Comparison of ENCODE assay signal across 13 mouse cellular contexts in the genomic region with DNA sequence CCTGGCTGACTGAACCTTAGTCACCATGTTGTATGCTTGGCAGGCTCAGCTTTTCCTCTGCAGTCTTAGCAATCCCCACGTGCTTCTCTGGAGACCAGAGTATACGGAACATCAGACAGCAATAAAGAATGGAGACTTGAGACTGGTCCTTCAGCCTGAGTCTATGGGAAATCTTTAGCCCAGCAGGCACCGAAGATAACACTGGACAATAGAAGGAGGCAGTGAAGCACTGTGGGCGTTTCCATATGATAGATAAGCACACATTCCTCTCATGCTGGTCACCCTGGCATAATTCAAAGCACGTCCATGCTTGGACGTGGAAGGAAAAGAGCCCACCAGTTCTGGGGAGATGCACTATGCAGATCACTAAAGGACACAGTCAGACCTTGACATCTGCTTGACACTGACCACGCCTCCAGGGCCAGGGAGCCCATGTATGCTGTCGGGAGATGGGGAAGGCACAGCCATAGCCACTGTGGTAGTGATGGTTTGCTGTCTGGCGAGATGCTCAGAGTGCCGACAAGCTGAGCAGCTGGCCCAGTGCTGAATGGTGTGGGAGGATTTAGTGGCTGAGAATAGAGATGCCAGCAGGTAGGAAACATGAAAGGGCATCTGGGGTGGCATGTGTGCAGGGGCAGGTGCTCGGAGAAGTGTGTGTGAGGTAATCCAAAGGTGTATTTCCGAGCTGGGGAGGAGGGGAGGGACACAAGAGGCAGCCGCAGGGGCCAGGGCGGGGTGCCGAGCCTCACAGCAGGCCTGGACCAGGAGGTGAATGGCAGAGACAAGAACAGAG. TPM values are rescaled to one million over a fixed set of nuclear protein-coding genes. Genes with fewer than 3 reads are reported as not detected.
A peak's percentile ranks its signal among the peaks of the same experiment; 100 is the strongest.
DNase-seq lines count a peak whose midpoint lies in the region; ATAC-seq lines count a peak whose summit lies in the region.
"Had no signal": no experiment of that assay in that cellular context is flagged by ENCODE, and none has a peak within 500 bp of the region (broad histone marks: within the 10 kb centered on the region; RNA-seq: fewer than 3 reads in every experiment).

No protein-coding gene starts in this region.

- H3K9ac ChIP-seq in heart, embryonic 11.5 days (ENCODE audit: low read depth, low read length) = 0 out of 2 replicates have a peak overlapping the region, but pooled peaks have one; percentile 18
- no peak overlapping the region for H3K9ac ChIP-seq in intestine, embryonic 15.5 days
- H3K9ac ChIP-seq: embryonic facial prominence, embryonic 12.5 days had no signal

- peak; percentile 45; the same call in 1 of the 2 replicates for ATAC-seq in heart, embryonic 11.5 days (replicated peaks; ENCODE audit: insufficient number of reproducible peaks, low FRiP score, low TSS enrichment)
- ATAC-seq in megakaryocyte, adult 5-6 weeks (ENCODE audit: poor library complexity, severe bottlenecking) = no peak
- ATAC-seq in intestine, embryonic 15.5 days = no peak
- ATAC-seq: forebrain, embryonic 16.5 days had no signal

- H3K9me3 ChIP-seq in heart, embryonic 11.5 days (replicated peaks; ENCODE audit: control insufficient read depth, low read length) = no peaks in the 10 kb centered on the region
- no peaks in the 10 kb centered on the region for H3K9me3 ChIP-seq in megakaryocyte, embryonic 14.5 days
- H3K9me3 ChIP-seq in intestine, embryonic 15.5 days = no peaks in the 10 kb centered on the region
- H3K9me3 ChIP-seq: embryonic facial prominence, embryonic 12.5 days had no signal

- no peaks in the 10 kb centered on the region for H3K36me3 ChIP-seq in heart, embryonic 11.5 days (ENCODE audit: control insufficient read depth, insufficient read depth, low read length)
- peaks cover 58% of the 10 kb centered on the region for H3K36me3 ChIP-seq in megakaryocyte, embryonic 14.5 days (replicated peaks; ENCODE audit: low read length)
- H3K36me3 ChIP-seq in intestine, embryonic 15.5 days = no peaks in the 10 kb centered on the region
- H3K36me3 ChIP-seq: embryonic facial prominence, embryonic 12.5 days had no signal

- DNase-seq in heart, adult 9 months (ENCODE audit: low spot score in 2 of 2) = no peak
- DNase-seq in layer of hippocampus, postnatal 10 days (ENCODE audit: low spot score in 2 of 2) = peak; percentile 23 to 40
- peak; percentile 38 to 55 for DNase-seq in right cerebral cortex, postnatal 10 days (ENCODE audit: low spot score in 2 of 2)
- DNase-seq in adrenal gland, postnatal 14 days = no peak
- DNase-seq: heart, adult 11 months; kidney, adult 2 months had no signal

- 33% methylated on average over 15 of the region's 15 CpGs for WGBS in heart, embryonic 11.5 days (ENCODE audit: insufficient replicate concordance)
- WGBS in intestine, embryonic 15.5 days = 58% methylated on average over 15 of the region's 15 CpGs

- H3K4me2 ChIP-seq in heart, embryonic 11.5 days = peak overlapping the region; percentile 17; the same call in 1 of the 2 replicates
- H3K4me2 ChIP-seq in intestine, embryonic 15.5 days (replicated peaks) = no peak overlapping the region
- H3K4me2 ChIP-seq: embryonic facial prominence, embryonic 12.5 days had no signal

- peaks cover 54% of the 10 kb centered on the region for H3K4me1 ChIP-seq in heart, embryonic 11.5 days (ENCODE audit: control insufficient read depth, insufficient read depth, low read length)
- peaks cover 91% of the 10 kb centered on the region for H3K4me1 ChIP-seq in megakaryocyte, embryonic 14.5 days
- peaks cover 13% of the 10 kb centered on the region; the same call in 1 of the 2 replicates for H3K4me1 ChIP-seq in intestine, embryonic 15.5 days (replicated peaks)

- H3K27me3 ChIP-seq in heart, embryonic 11.5 days (ENCODE audit: control insufficient read depth, insufficient read depth, low read length) = no peaks in the 10 kb centered on the region
- H3K27me3 ChIP-seq in megakaryocyte, embryonic 14.5 days (replicated peaks) = no peaks in the 10 kb centered on the region
- no peaks in the 10 kb centered on the region for H3K27me3 ChIP-seq in intestine, embryonic 15.5 days (replicated peaks)
- H3K27me3 ChIP-seq: CH12.LX; embryonic facial prominence, embryonic 12.5 days had no signal

- no peak overlapping the region for H3K27ac ChIP-seq in heart, embryonic 11.5 days (ENCODE audit: low read depth, low read length)
- no peak overlapping the region for H3K27ac ChIP-seq in intestine, embryonic 15.5 days
- H3K27ac ChIP-seq: embryonic facial prominence, embryonic 12.5 days had no signal

- H3K4me3 ChIP-seq in heart, embryonic 11.5 days (ENCODE audit: low read depth, low read length) = no peak overlapping the region
- peak overlapping the region; percentile 57 for H3K4me3 ChIP-seq in megakaryocyte, embryonic 14.5 days (replicated peaks)
- no peak overlapping the region for H3K4me3 ChIP-seq in intestine, embryonic 15.5 days (replicated peaks)
- H3K4me3 ChIP-seq: embryonic facial prominence, embryonic 12.5 days had no signal

RNA-seq across cellular contexts. Expression of a gene that starts 8.1 kb away (rescaled TPM):
- 4.0 and 5.2 TPM in 2 replicates for polyA plus RNA-seq in heart, embryonic 11.5 days (2014; fragmentation: Nextera tagmentation; extraction: Ambion mirVana)
- 1.1 TPM in 1 of 2 replicates, not detected in the other for polyA plus RNA-seq in megakaryocyte, embryonic 14.5 days (2012; ENCODE audit: insufficient read depth, low replicate concordance)
- 5.5 and 11.8 TPM in 2 replicates for total RNA-seq in megakaryocyte, adult 5-6 weeks (2015)
- 4.0 and 4.6 TPM in 2 replicates for total RNA-seq in megakaryocyte, adult 5-6 weeks (2017)
- total RNA-seq in layer of hippocampus, postnatal 10 days (2021) = 10 to 100 TPM; 77.7 to 87.8 TPM
- 11.0 and 14.6 TPM in 2 replicates for total RNA-seq in adrenal gland, postnatal 14 days (2021)
- 4.7 and 5.9 TPM in 2 replicates for polyA plus RNA-seq in intestine, embryonic 15.5 days (2015; fragmentation: Nextera tagmentation; extraction: Ambion mirVana)

RNA-seq across cellular contexts. Expression of a gene that starts 12.1 kb away (rescaled TPM):
- polyA plus RNA-seq in heart, embryonic 11.5 days (2014; fragmentation: Nextera tagmentation; extraction: Ambion mirVana) = 2.0 TPM in 2 replicates
- 0.25 TPM in 1 of 2 replicates, not detected in the other for polyA plus RNA-seq in megakaryocyte, embryonic 14.5 days (2012; ENCODE audit: insufficient read depth, low replicate concordance)
- total RNA-seq in megakaryocyte, adult 5-6 weeks (2015) = 0.11 TPM in 1 of 2 replicates, not detected in the other
- 0.08 TPM in 1 of 2 replicates, not detected in the other for total RNA-seq in megakaryocyte, adult 5-6 weeks (2017)
- 10 to 100 TPM; 13.5 to 14.4 TPM for total RNA-seq in layer of hippocampus, postnatal 10 days (2021)
- 2.1 and 2.9 TPM in 2 replicates for total RNA-seq in adrenal gland, postnatal 14 days (2021)
- polyA plus RNA-seq in intestine, embryonic 15.5 days (2015; fragmentation: Nextera tagmentation; extraction: Ambion mirVana) = 5.9 and 6.2 TPM in 2 replicates

RNA-seq across cellular contexts. Expression of a gene that starts 23.4 kb away (rescaled TPM):
- 7.0 and 7.6 TPM in 2 replicates for polyA plus RNA-seq in heart, embryonic 11.5 days (2014; fragmentation: Nextera tagmentation; extraction: Ambion mirVana)
- polyA plus RNA-seq in megakaryocyte, embryonic 14.5 days (2012; ENCODE audit: insufficient read depth, low replicate concordance) = 7.4 and 13.2 TPM in 2 replicates
- 6.6 and 7.8 TPM in 2 replicates for total RNA-seq in megakaryocyte, adult 5-6 weeks (2015)
- total RNA-seq in megakaryocyte, adult 5-6 weeks (2017) = 12.3 and 13.5 TPM in 2 replicates
- total RNA-seq in layer of hippocampus, postnatal 10 days (2021) = 10 to 100 TPM in 1 of 2 experiments, 1 to 10 TPM in 1; 9.1 to 13.0 TPM
- 9.2 and 14.0 TPM in 2 replicates for total RNA-seq in adrenal gland, postnatal 14 days (2021)
- 9.9 and 10.1 TPM in 2 replicates for polyA plus RNA-seq in intestine, embryonic 15.5 days (2015; fragmentation: Nextera tagmentation; extraction: Ambion mirVana)

RNA-seq across cellular contexts. Expression of a gene that starts 27.7 kb away (rescaled TPM):
- 552 and 561 TPM in 2 replicates for polyA plus RNA-seq in heart, embryonic 11.5 days (2014; fragmentation: Nextera tagmentation; extraction: Ambion mirVana)
- polyA plus RNA-seq in megakaryocyte, embryonic 14.5 days (2012; ENCODE audit: insufficient read depth, low replicate concordance) = 252 and 695 TPM in 2 replicates
- 468 and 476 TPM in 2 replicates for total RNA-seq in megakaryocyte, adult 5-6 weeks (2015)
- total RNA-seq in megakaryocyte, adult 5-6 weeks (2017) = 175 and 180 TPM in 2 replicates
- total RNA-seq in layer of hippocampus, postnatal 10 days (2021) = 1,000 to 10,000 TPM; 1,281 to 1,362 TPM
- 346 and 376 TPM in 2 replicates for total RNA-seq in adrenal gland, postnatal 14 days (2021)
- polyA plus RNA-seq in intestine, embryonic 15.5 days (2015; fragmentation: Nextera tagmentation; extraction: Ambion mirVana) = 572 and 634 TPM in 2 replicates

RNA-seq across cellular contexts. Expression of a gene that starts 33.7 kb away (rescaled TPM):
- polyA plus RNA-seq in heart, embryonic 11.5 days (2014; fragmentation: Nextera tagmentation; extraction: Ambion mirVana) = 28.3 and 31.0 TPM in 2 replicates
- polyA plus RNA-seq in megakaryocyte, embryonic 14.5 days (2012; ENCODE audit: insufficient read depth, low replicate concordance) = 68.6 and 109 TPM in 2 replicates
- total RNA-seq in megakaryocyte, adult 5-6 weeks (2015) = 28.8 and 36.3 TPM in 2 replicates
- total RNA-seq in megakaryocyte, adult 5-6 weeks (2017) = 44.4 and 68.1 TPM in 2 replicates
- total RNA-seq in layer of hippocampus, postnatal 10 days (2021) = 10 to 100 TPM; 33.8 to 40.1 TPM
- total RNA-seq in adrenal gland, postnatal 14 days (2021) = 35.8 and 37.2 TPM in 2 replicates
- 34.3 and 43.5 TPM in 2 replicates for polyA plus RNA-seq in intestine, embryonic 15.5 days (2015; fragmentation: Nextera tagmentation; extraction: Ambion mirVana)

Comparison
In these comparisons a context has a peak if more than half of its experiments do, and no peak if none do; other contexts are left out.
1. DNase-seq: peak in layer of hippocampus, postnatal 10 days (2 of 2) and right cerebral cortex, postnatal 10 days (2 of 2); none in heart, adult 9 months (0 of 2) and adrenal gland, postnatal 14 days (single experiment).